Mouse (Mus musculus): ENCODE results near the gene Zdhhc16.

DNA sequence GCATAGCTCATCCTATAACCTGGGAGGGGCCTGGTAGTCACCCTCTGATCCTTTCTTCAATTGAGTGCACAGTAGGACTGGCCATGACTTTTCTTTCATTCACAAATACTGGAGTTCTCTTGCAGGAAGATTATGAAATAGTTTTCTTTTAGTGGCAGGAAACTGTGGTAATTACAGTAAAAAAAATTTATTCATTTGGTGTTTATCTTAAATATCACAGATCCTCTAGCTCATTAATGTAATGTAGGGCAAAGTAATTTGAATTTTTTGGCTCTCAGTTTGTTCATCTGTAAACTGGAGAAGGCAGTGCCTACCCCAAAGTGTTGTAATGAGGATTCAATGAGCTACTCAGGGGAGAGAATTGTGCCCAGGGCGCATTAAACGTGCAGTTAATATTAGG is 59.7 kb downstream of the Zdhhc16 start:
- TF ChIP-seq GATA1 (IDR thresholded peaks at IDR 0.05; ENCODE audit: borderline replicate concordance, low read length) = no peak
- TF ChIP-seq FLI1 (IDR thresholded peaks at IDR 0.05; ENCODE audit: low read length) = no peak

Data from megakaryocyte, embryonic 14.5 days (primary cell).